Mouse (Mus musculus): ENCODE data around the gene Nup88. TPM values are rescaled to one million over a fixed set of nuclear protein-coding genes. Genes with fewer than 3 reads are reported as not detected.

Nup88 gene
- polyA plus RNA-seq (2015; fragmentation: Nextera tagmentation; extraction: Ambion mirVana) = 67.4 and 78.9 TPM in 2 replicates

- Histone ChIP-seq H3K27me3 (no peaks in the 10 kb centered on the region), H3K4me3 (replicated peaks) (peak within 1 kb of the TSS; percentile 84), H3K36me3 (peaks cover 57% of the 10 kb centered on the region), H3K27ac (peak within 1 kb of the TSS; percentile 99), H3K9ac (peak within 1 kb of the TSS; percentile 89), H3K4me2 (peak within 1 kb of the TSS; percentile 87), H3K4me1 (replicated peaks) (peaks cover 57% of the 10 kb centered on the region), H3K9me3 (replicated peaks) (no peaks in the 10 kb centered on the region)
- WGBS (ENCODE audit: insufficient replicate concordance) = under 1% methylated on average over 43 of the region's 43 CpGs
- peak; percentile 90 for DNase-seq
- ATAC-seq (ENCODE audit: low read depth) = peak; percentile 92
Observed at GRCm38 (mm10) chr11:70969821-70970559, at the start of gene Nup88, which contains the start of gene Rpain. Nup88 (minus strand) TSS chr11:70969973. Rpain (plus strand) TSS chr11:70970213.

DNA sequence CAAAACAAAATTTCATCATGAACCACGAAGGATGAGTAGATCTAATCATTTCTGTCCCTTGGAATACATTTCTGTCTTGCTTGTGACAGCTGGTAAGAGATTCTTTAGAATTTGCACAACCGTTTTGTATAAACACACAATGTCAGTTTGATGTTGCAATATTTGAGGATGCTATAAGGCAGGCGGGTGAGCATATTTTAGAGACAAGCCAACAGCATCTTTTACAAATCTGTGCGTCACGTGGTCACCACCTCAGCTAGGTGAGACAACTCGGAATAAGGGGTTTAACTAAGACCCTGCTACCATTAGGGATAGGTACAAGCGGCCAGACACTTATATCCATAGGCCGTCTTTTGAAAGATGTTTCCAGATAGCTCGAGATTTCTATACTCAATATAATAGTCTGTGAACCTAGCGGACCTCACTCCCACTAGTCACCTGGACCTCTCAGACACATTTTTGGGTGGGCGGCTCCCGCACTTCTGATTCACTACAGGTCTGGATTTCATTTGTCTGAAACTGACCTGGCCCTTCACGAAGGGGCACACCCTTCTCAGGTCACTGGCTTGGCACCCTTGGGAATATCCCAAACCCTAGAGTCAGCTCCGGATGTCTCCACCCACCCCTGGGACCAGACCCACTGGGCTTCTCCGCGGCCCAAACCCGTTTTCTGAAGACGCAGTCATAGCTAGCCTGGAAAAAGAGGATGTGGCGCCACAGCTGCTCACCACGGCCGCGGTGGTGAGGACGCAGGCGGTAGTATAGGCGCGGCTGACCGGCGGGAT, 48.8 kb upstream of the Nup88 start:
- peak overlapping the region; percentile 82 for H3K4me2 ChIP-seq
- no peaks in the 10 kb centered on the region for H3K27me3 ChIP-seq
- peak overlapping the region; percentile 85 for H3K9ac ChIP-seq
- H3K27ac ChIP-seq = peak overlapping the region; percentile 76
- peak; percentile 9 for ATAC-seq (ENCODE audit: low read depth)
- H3K9me3 ChIP-seq (replicated peaks) = no peaks in the 10 kb centered on the region
- peaks cover 53% of the 10 kb centered on the region for H3K4me1 ChIP-seq (replicated peaks)
- DNase-seq = no peak
- H3K4me3 ChIP-seq (replicated peaks) = peak overlapping the region; percentile 82
- H3K36me3 ChIP-seq = peaks cover 30% of the 10 kb centered on the region
- 5% methylated on average over 28 of the region's 28 CpGs for WGBS (ENCODE audit: insufficient replicate concordance)

- Histone ChIP-seq H3K9me3 (replicated peaks) (no peaks in the 10 kb centered on the region), H3K27me3 (no peaks in the 10 kb centered on the region), H3K4me2 (no peak overlapping the region), H3K27ac (no peak overlapping the region), H3K36me3 (peaks cover 28% of the 10 kb centered on the region), H3K4me3 (replicated peaks) (no peak overlapping the region), H3K4me1 (replicated peaks) (peaks cover 41% of the 10 kb centered on the region), H3K9ac (no peak overlapping the region)
- WGBS (ENCODE audit: insufficient replicate concordance) = 78% methylated on average over 1 of the region's 1 CpGs
- no peak for DNase-seq
- no peak for ATAC-seq (ENCODE audit: low read depth)
Observed at GRCm38 (mm10) chr11:71017051-71017450, 47.3 kb upstream of the Nup88 start.

DNA sequence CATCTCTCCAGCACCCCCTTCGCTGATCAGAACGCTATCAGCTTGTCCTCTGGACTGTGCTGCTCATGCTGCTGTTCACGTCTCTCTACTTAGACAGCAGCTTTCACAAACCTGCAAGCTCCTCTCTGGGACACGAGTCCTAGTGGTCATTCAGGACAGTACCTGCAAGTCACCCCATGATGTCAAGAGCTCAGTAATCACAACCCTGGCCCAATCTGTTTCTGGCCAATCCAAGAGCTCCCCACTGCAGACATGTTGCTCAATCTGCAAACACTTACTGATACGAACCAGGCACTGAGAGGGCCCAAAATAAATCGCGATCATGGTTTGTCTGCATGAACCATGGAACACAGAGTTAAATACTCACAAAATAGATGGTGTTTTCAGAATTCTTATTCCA, 43.0 kb upstream of the Nup88 start:
- H3K27me3 ChIP-seq = no peaks in the 10 kb centered on the region
- H3K36me3 ChIP-seq = peaks cover 58% of the 10 kb centered on the region
- peaks cover 18% of the 10 kb centered on the region for H3K4me1 ChIP-seq (replicated peaks)
- no peak overlapping the region for H3K4me2 ChIP-seq
- H3K9ac ChIP-seq = no peak overlapping the region
- peak; percentile 84 for ATAC-seq (ENCODE audit: low read depth)
- WGBS (ENCODE audit: insufficient replicate concordance) = 76% methylated on average over 7 of the region's 7 CpGs
- no peak overlapping the region for H3K4me3 ChIP-seq (replicated peaks)
- no peaks in the 10 kb centered on the region for H3K9me3 ChIP-seq (replicated peaks)
- no peak for DNase-seq
- peak overlapping the region; percentile 64; the same call in 1 of the 2 replicates for H3K27ac ChIP-seq

DNA sequence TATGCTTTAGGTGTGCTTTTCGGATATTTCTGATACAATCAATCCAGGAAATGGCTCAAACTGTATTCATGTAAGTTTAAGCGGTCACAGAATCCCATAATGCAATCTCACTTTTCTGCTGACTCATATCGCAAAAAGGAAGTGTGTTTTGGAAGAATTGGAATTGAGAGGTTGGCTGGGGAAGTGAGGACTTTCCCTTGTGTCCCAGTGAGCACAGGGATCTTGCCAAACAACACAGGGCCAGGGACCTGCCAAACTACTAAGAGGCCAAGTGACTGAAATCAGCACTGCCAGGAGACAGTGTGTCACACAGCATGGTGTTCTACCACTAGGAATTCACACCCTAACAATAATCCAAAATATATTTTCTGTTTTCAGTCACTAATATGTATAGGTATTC, 38.5 kb upstream of the Nup88 start:
- no peaks in the 10 kb centered on the region for H3K9me3 ChIP-seq (replicated peaks)
- peaks cover 12% of the 10 kb centered on the region for H3K4me1 ChIP-seq (replicated peaks)
- no peak for DNase-seq
- WGBS (ENCODE audit: insufficient replicate concordance) = 68% methylated on average over 3 of the region's 3 CpGs
- ATAC-seq (ENCODE audit: low read depth) = no peak
- no peaks in the 10 kb centered on the region for H3K27me3 ChIP-seq
- no peak overlapping the region for H3K9ac ChIP-seq
- no peak overlapping the region for H3K4me2 ChIP-seq
- H3K27ac ChIP-seq = no peak overlapping the region
- no peak overlapping the region for H3K4me3 ChIP-seq (replicated peaks)
- peaks cover 53% of the 10 kb centered on the region for H3K36me3 ChIP-seq

GRCm38 (mm10) chr11:71007831-71008230, 38.1 kb upstream of the Nup88 start:
- Histone ChIP-seq H3K27me3 (no peaks in the 10 kb centered on the region), H3K9me3 (replicated peaks) (no peaks in the 10 kb centered on the region), H3K4me2 (no peak overlapping the region), H3K4me1 (replicated peaks) (peaks cover 17% of the 10 kb centered on the region), H3K9ac (no peak overlapping the region), H3K27ac (no peak overlapping the region), H3K36me3 (peaks cover 51% of the 10 kb centered on the region), H3K4me3 (replicated peaks) (no peak overlapping the region)
- no peak for ATAC-seq (ENCODE audit: low read depth)
- no peak for DNase-seq
- 81% methylated on average over 7 of the region's 7 CpGs for WGBS (ENCODE audit: insufficient replicate concordance)

DNA sequence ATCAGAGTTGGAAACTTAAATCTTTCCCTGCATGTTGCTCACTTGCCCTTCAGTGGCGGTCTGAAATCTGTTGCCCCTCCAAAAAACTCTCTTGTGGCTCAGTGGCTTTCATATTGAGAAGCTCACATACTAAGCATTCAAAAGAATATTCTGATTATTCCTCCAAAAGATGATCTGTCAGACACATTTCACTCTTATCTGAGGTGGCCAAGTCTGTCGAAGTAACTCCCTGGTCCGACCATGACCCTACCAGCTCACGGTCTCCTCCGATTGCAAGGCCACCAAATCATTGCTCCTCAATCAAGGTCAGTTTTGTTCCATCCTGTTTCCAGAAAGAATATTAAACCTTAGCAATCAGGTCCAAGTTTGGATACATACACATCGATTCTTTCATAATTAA, 37.3 kb upstream of the Nup88 start:
- no peak for ATAC-seq (ENCODE audit: low read depth)
- no peak for DNase-seq
- H3K9me3 ChIP-seq (replicated peaks) = no peaks in the 10 kb centered on the region
- peaks cover 44% of the 10 kb centered on the region for H3K36me3 ChIP-seq
- H3K4me1 ChIP-seq (replicated peaks) = peaks cover 25% of the 10 kb centered on the region
- no peak overlapping the region for H3K9ac ChIP-seq
- 78% methylated on average over 6 of the region's 6 CpGs for WGBS (ENCODE audit: insufficient replicate concordance)
- H3K27me3 ChIP-seq = no peaks in the 10 kb centered on the region
- H3K27ac ChIP-seq = no peak overlapping the region
- H3K4me2 ChIP-seq = no peak overlapping the region
- H3K4me3 ChIP-seq (replicated peaks) = no peak overlapping the region

DNA sequence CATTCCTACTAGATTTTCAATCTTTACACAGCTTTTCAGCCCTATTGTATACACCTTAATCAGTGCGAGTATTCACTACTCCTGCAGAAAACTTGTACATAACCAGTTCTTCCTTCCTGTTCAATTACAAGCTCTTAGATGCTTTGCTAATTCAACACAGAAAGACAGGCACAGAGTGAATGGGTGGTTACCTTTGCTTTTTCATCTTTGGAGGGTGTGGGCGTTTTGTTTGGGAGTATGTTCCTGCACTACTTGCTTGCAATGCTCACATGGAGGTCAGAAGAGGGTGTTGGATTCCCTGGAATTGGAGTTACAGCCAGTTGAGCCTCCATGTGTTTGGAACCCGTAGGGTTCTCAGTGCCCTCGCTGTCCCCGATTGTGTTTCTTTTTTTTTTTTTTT, 35.3 kb upstream of the Nup88 start:
- Histone ChIP-seq H3K4me2 (peak overlapping the region; percentile 90), H3K4me3 (replicated peaks) (peak overlapping the region; percentile 96), H3K4me1 (replicated peaks) (peaks cover 31% of the 10 kb centered on the region), H3K27ac (peak overlapping the region; percentile 41), H3K9ac (peak overlapping the region; percentile 53; the same call in 1 of the 2 replicates), H3K27me3 (no peaks in the 10 kb centered on the region), H3K36me3 (peaks cover 25% of the 10 kb centered on the region), H3K9me3 (replicated peaks) (no peaks in the 10 kb centered on the region)
- DNase-seq = no peak
- WGBS (ENCODE audit: insufficient replicate concordance) = 53% methylated on average over 5 of the region's 5 CpGs
- ATAC-seq (ENCODE audit: low read depth) = no peak

DNA sequence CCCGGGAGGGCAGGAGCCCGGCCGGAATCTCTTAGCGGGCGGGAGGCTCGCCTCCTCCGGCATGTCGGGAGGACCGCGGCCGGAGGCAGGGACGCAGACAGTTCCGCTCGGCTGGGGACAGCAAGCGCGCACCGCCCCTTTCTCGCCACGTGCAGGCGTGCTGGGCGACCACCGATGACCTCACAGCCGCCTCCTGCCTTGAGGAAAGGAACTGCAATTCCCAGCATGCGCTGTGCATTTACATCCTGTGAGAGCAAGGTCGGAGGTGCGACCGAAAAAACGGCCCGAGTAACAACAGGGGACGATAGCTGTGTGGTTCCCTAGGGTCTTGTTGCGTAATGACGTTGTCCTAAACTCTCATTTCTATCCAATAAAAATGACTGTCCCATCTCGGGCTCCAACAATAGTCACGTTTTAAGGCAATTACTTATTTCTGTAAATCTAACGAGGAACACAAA, 34.6 kb upstream of the Nup88 start, which contains the start of gene Dhx33:
TSS of gene Dhx33 (minus strand) at position 122 of the 458 bp plus-strand sequence.
- H3K9me3 ChIP-seq (replicated peaks) = no peaks in the 10 kb centered on the region
- peak within 1 kb of the TSS; percentile 90 for H3K4me2 ChIP-seq
- DNase-seq = peak; percentile 91
- H3K36me3 ChIP-seq = peaks cover 25% of the 10 kb centered on the region
- no peaks in the 10 kb centered on the region for H3K27me3 ChIP-seq
- H3K9ac ChIP-seq = peak within 1 kb of the TSS; percentile 86
- peak within 1 kb of the TSS; percentile 77 for H3K27ac ChIP-seq
- H3K4me3 ChIP-seq (replicated peaks) = peak within 1 kb of the TSS; percentile 96
- peak; percentile 91 for ATAC-seq (ENCODE audit: low read depth)
- peaks cover 31% of the 10 kb centered on the region for H3K4me1 ChIP-seq (replicated peaks)
- WGBS (ENCODE audit: insufficient replicate concordance) = under 1% methylated on average over 35 of the region's 35 CpGs

- peaks cover 27% of the 10 kb centered on the region for H3K4me1 ChIP-seq (replicated peaks)
- H3K9ac ChIP-seq = peak overlapping the region; percentile 86
- H3K36me3 ChIP-seq = peaks cover 26% of the 10 kb centered on the region
- ATAC-seq (ENCODE audit: low read depth) = peak; percentile 79
- H3K27me3 ChIP-seq = no peaks in the 10 kb centered on the region
- no peaks in the 10 kb centered on the region for H3K9me3 ChIP-seq (replicated peaks)
- peak overlapping the region; percentile 77 for H3K27ac ChIP-seq
- peak overlapping the region; percentile 96 for H3K4me3 ChIP-seq (replicated peaks)
- WGBS (ENCODE audit: insufficient replicate concordance) = under 1% methylated on average over 49 of the region's 49 CpGs
- H3K4me2 ChIP-seq = peak overlapping the region; percentile 90
- no peak for DNase-seq
Observed at GRCm38 (mm10) chr11:71003611-71004315, 34.0 kb upstream of the Nup88 start.

- DNase-seq (no peak), ATAC-seq (ENCODE audit: low read depth) (no peak)
- H3K4me1 ChIP-seq (replicated peaks) = peaks cover 27% of the 10 kb centered on the region
- H3K9me3 ChIP-seq (replicated peaks) = no peaks in the 10 kb centered on the region
- no peak overlapping the region for H3K9ac ChIP-seq
- peaks cover 36% of the 10 kb centered on the region for H3K36me3 ChIP-seq
- no peak overlapping the region for H3K27ac ChIP-seq
- no peaks in the 10 kb centered on the region for H3K27me3 ChIP-seq
- WGBS (ENCODE audit: insufficient replicate concordance) = 81% methylated on average over 4 of the region's 4 CpGs
- H3K4me3 ChIP-seq (replicated peaks) = no peak overlapping the region
- no peak overlapping the region for H3K4me2 ChIP-seq
Observed at GRCm38 (mm10) chr11:71001167-71001566, 31.4 kb upstream of the Nup88 start.

All from liver, embryonic 13.5 days (tissue).